Mouse (Mus musculus) kidney, embryonic 14.5 days (tissue): ENCODE measurements around the gene Spire2. TPM values are rescaled to one million over a fixed set of nuclear protein-coding genes. Genes with fewer than 3 reads are reported as not detected.

ENCODE experiments used
- ATAC-seq: fragments of 200-750 bp; cut with Nextera tagmentation; 2 replicates; pipeline ENCODE4 v1.8.0; 2017; ENCODE audit warnings: moderate number of reproducible peaks, mild to moderate bottlenecking, moderate TSS enrichment, moderate library complexity; ENCODE audit not compliant: low FRiP score, low TSS enrichment
- H3K27ac ChIP-seq: fragments of 300-500 bp; sonication (generic); 2 replicates; pipeline ENCODE4 v1.5.1; 2014; ENCODE audit warnings: low read depth, mild to moderate bottlenecking, low read length, moderate library complexity, mixed read lengths
- H3K27me3 ChIP-seq: fragments of 300-500 bp; sonication (generic); 2 replicates; pipeline ENCODE4 v1.6.1; 2014; ENCODE audit warnings: mild to moderate bottlenecking, low read length; ENCODE audit not compliant: control insufficient read depth, insufficient read depth
- H3K36me3 ChIP-seq: fragments of 300-500 bp; sonication (generic); 2 replicates; pipeline ENCODE4 v1.6.1; 2014; ENCODE audit warnings: low read length, mixed read lengths; ENCODE audit not compliant: control insufficient read depth, insufficient read depth
- H3K4me1 ChIP-seq: fragments of 300-500 bp; sonication (generic); 2 replicates; pipeline ENCODE4 v1.6.1; 2014; ENCODE audit warnings: low read length, mixed read lengths; ENCODE audit not compliant: control insufficient read depth, insufficient read depth
- H3K4me2 ChIP-seq: fragments of 300-500 bp; sonication (generic); replicated peaks from 2 replicates; pipeline ENCODE4 v1.6.1; 2014; ENCODE audit warnings: low read depth, mild to moderate bottlenecking, low read length
- H3K4me3 ChIP-seq: fragments of 300-500 bp; sonication (generic); 2 replicates; pipeline ENCODE4 v1.5.1; 2014; ENCODE audit warnings: mild to moderate bottlenecking, low read length
- H3K9ac ChIP-seq: fragments of 300-500 bp; sonication (generic); 2 replicates; pipeline ENCODE4 v1.6.1; 2014; ENCODE audit warnings: low read depth, mild to moderate bottlenecking, low read length, moderate library complexity
- H3K9me3 ChIP-seq: fragments of 300-500 bp; sonication (generic); 2 replicates; pipeline ENCODE4 v1.6.1; 2016; ENCODE audit warnings: low read length; ENCODE audit not compliant: control insufficient read depth
- WGBS: fragments of 180-500 bp; shearing (Covaris S2); extraction: QIAGEN DNeasy Blood & Tissue Kit; methylation state at CpG from one replicate; pipeline ENCODE4 v1.1.7; 2014; 5-methylcytosine and 5-hydroxymethylcytosine counted together
- polyA plus RNA-seq: library from polyadenylated mRNA; unstranded; fragments of >200 nt; fragmentation: Nextera tagmentation; extraction: Ambion mirVana; gene quantifications from 2 replicates; pipeline ENCODE4 v1.2.1, GENCODE M21; 2014

Gene Spire2
- polyA plus RNA-seq, 1 experiment from 2014 or later, result 3.9 TPM

- Histone ChIP-seq H3K9me3 (no peaks in the 10 kb centered on the region), H3K36me3 (peaks cover 62% of the 10 kb centered on the region), H3K4me1 (no peaks in the 10 kb centered on the region), H3K27ac (no peak overlapping the region), H3K9ac (no peak overlapping the region), H3K4me3 (no peak overlapping the region), H3K27me3 (no peaks in the 10 kb centered on the region), H3K4me2 (no peak overlapping the region)
- no peak for ATAC-seq
- 92% methylated on average over 8 of the region's 8 CpGs for WGBS
Measured at GRCm38 (mm10) chr8:123382516-123382915, 50.0 kb downstream of the Spire2 start.

- ATAC-seq, result no peak
- no peak overlapping the region for H3K27ac ChIP-seq
- peaks cover 87% of the 10 kb centered on the region for H3K36me3 ChIP-seq
- H3K4me2 ChIP-seq, result no peak overlapping the region
- H3K4me1 ChIP-seq, result no peaks in the 10 kb centered on the region
- WGBS, result 74% methylated on average over 9 of the region's 9 CpGs
- no peaks in the 10 kb centered on the region for H3K27me3 ChIP-seq
- no peaks in the 10 kb centered on the region for H3K9me3 ChIP-seq
- no peak overlapping the region for H3K4me3 ChIP-seq
- no peak overlapping the region for H3K9ac ChIP-seq
Measured at GRCm38 (mm10) chr8:123384883-123385540, 52.5 kb downstream of the Spire2 start.

- no peaks in the 10 kb centered on the region for H3K27me3 ChIP-seq
- no peaks in the 10 kb centered on the region for H3K4me1 ChIP-seq
- WGBS, result 73% methylated on average over 3 of the region's 3 CpGs
- no peak for ATAC-seq
- no peak overlapping the region for H3K4me3 ChIP-seq
- no peak overlapping the region for H3K9ac ChIP-seq
- H3K27ac ChIP-seq, result no peak overlapping the region
- no peak overlapping the region for H3K4me2 ChIP-seq
- no peaks in the 10 kb centered on the region for H3K9me3 ChIP-seq
- H3K36me3 ChIP-seq, result peaks cover 96% of the 10 kb centered on the region
Measured at GRCm38 (mm10) chr8:123387041-123387440, 54.5 kb downstream of the Spire2 start.

GRCm38 (mm10) chr8:123387801-123388200, 55.3 kb downstream of the Spire2 start:
- ATAC-seq, result no peak
- H3K4me1 ChIP-seq, result no peaks in the 10 kb centered on the region
- H3K9me3 ChIP-seq, result no peaks in the 10 kb centered on the region
- H3K36me3 ChIP-seq, result peaks cover 96% of the 10 kb centered on the region
- H3K4me2 ChIP-seq, result no peak overlapping the region
- H3K4me3 ChIP-seq, result no peak overlapping the region
- H3K27me3 ChIP-seq, result no peaks in the 10 kb centered on the region
- no peak overlapping the region; the same call in 1 of the 2 replicates for H3K9ac ChIP-seq
- WGBS, result 91% methylated on average over 8 of the region's 8 CpGs
- no peak overlapping the region for H3K27ac ChIP-seq

- no peak for ATAC-seq
- no peaks in the 10 kb centered on the region for H3K4me1 ChIP-seq
- H3K4me2 ChIP-seq, result no peak overlapping the region
- WGBS, result 98% methylated on average over 7 of the region's 7 CpGs
- H3K27ac ChIP-seq, result no peak overlapping the region
- no peaks in the 10 kb centered on the region for H3K27me3 ChIP-seq
- no peak overlapping the region for H3K9ac ChIP-seq
- no peak overlapping the region for H3K4me3 ChIP-seq
- no peaks in the 10 kb centered on the region for H3K9me3 ChIP-seq
- H3K36me3 ChIP-seq, result peaks cover 96% of the 10 kb centered on the region
Measured at GRCm38 (mm10) chr8:123389026-123389425, 56.5 kb downstream of the Spire2 start.

GRCm38 (mm10) chr8:123398308-123398707, 65.8 kb downstream of the Spire2 start:
- 91% methylated on average over 13 of the region's 13 CpGs for WGBS
- ATAC-seq, result no peak
- Histone ChIP-seq H3K4me3 (no peak overlapping the region), H3K36me3 (peaks cover 96% of the 10 kb centered on the region), H3K4me1 (no peaks in the 10 kb centered on the region), H3K27ac (no peak overlapping the region), H3K27me3 (no peaks in the 10 kb centered on the region), H3K4me2 (no peak overlapping the region), H3K9me3 (no peaks in the 10 kb centered on the region), H3K9ac (no peak overlapping the region)

- no peak for ATAC-seq
- 89% methylated on average over 9 of the region's 9 CpGs for WGBS
Measured at GRCm38 (mm10) chr8:123401936-123402335, 69.4 kb downstream of the Spire2 start.

GRCm38 (mm10) chr8:123402730-123403326, 70.3 kb downstream of the Spire2 start:
- H3K4me2 ChIP-seq, result no peak overlapping the region
- peaks cover 56% of the 10 kb centered on the region for H3K36me3 ChIP-seq
- 0 out of 2 replicates have a peak, but pooled peaks cover 4% of the 10 kb centered on the region for H3K27me3 ChIP-seq
- 90% methylated on average over 9 of the region's 9 CpGs for WGBS
- H3K9me3 ChIP-seq, result no peaks in the 10 kb centered on the region
- no peak for ATAC-seq
- H3K27ac ChIP-seq, result no peak overlapping the region
- H3K4me1 ChIP-seq, result no peaks in the 10 kb centered on the region
- H3K9ac ChIP-seq, result no peak overlapping the region
- H3K4me3 ChIP-seq, result no peak overlapping the region

More at GRCm38 (mm10) chr8:123401936-123402335, 69.4 kb downstream of the Spire2 start:
- H3K9me3 ChIP-seq, result no peaks in the 10 kb centered on the region
- no peaks in the 10 kb centered on the region for H3K4me1 ChIP-seq
- H3K9ac ChIP-seq, result no peak overlapping the region
- no peak overlapping the region for H3K4me2 ChIP-seq
- 0 out of 2 replicates have a peak, but pooled peaks cover 4% of the 10 kb centered on the region for H3K27me3 ChIP-seq
- H3K27ac ChIP-seq, result no peak overlapping the region
- H3K4me3 ChIP-seq, result no peak overlapping the region
- peaks cover 65% of the 10 kb centered on the region for H3K36me3 ChIP-seq

GRCm38 (mm10) chr8:123404521-123404920, 72.0 kb downstream of the Spire2 start:
- WGBS, result 36% methylated on average over 8 of the region's 8 CpGs
- H3K36me3 ChIP-seq, result peaks cover 39% of the 10 kb centered on the region
- ATAC-seq, result no peak
- no peak overlapping the region for H3K27ac ChIP-seq
- H3K4me3 ChIP-seq, result no peak overlapping the region
- no peak overlapping the region for H3K9ac ChIP-seq
- H3K9me3 ChIP-seq, result no peaks in the 10 kb centered on the region
- H3K4me2 ChIP-seq, result no peak overlapping the region
- peaks cover 4% of the 10 kb centered on the region; the same call in 1 of the 2 replicates for H3K27me3 ChIP-seq
- no peaks in the 10 kb centered on the region for H3K4me1 ChIP-seq
